Mouse (Mus musculus) C2C12 (cell line): ENCODE measurements around the gene 9230104L09Rik.

ENCODE experiments used
- CTCF ChIP-seq: IDR thresholded peaks from one replicate; pipeline ENCODE4 v1.5.1; 2011; ENCODE audit not compliant: control insufficient read depth, insufficient read depth, insufficient read length
- FOSL1 ChIP-seq: IDR thresholded peaks from one replicate; pipeline ENCODE4 v1.8.0; 2011; ENCODE audit warnings: mild to moderate bottlenecking, low read length; ENCODE audit not compliant: poor library complexity, insufficient read depth, severe bottlenecking
- MAX ChIP-seq: IDR thresholded peaks from one replicate; pipeline ENCODE4 v1.6.1; 2011; ENCODE audit warnings: mild to moderate bottlenecking, control low read depth
- MYOD1 ChIP-seq: IDR thresholded peaks from one replicate; pipeline ENCODE4 v1.6.1; 2011; ENCODE audit warnings: low read depth; ENCODE audit not compliant: control insufficient read depth, insufficient read length
- MYOG ChIP-seq: IDR thresholded peaks from one replicate; pipeline ENCODE4 v1.6.1; 2011; ENCODE audit not compliant: control insufficient read depth, insufficient read length; ENCODE audit errors: extremely low read depth
- USF1 ChIP-seq: IDR thresholded peaks from one replicate; pipeline ENCODE4 v1.6.1; 2011; ENCODE audit warnings: low read depth, mild to moderate bottlenecking, control low read depth, moderate library complexity

DNA sequence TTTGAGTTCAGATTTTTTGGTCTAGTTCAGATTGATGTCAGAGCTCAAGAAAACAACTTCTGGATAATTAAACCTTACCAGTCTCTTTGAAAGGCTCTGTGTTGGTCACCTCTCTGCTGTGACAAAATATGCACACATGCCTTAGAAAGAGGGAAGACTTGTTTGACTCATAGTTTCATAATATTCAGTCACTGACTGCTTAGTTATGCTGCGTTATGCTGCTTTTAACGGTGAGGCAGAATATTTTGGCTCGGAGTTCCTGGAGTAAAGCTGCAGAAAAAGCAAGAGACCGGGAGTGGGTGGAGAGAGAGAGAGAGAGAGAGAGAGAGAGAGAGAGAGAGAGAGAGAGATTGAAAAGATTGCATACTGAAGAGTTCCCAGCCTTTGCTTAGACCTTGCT is 3.8 kb downstream of the 9230104L09Rik start:
- TF ChIP-seq CTCF, result no peak
- TF ChIP-seq MAX, result no peak
- TF ChIP-seq MYOG, result no peak
- no peak for TF ChIP-seq MYOD1
- TF ChIP-seq FOSL1, result no peak
- TF ChIP-seq USF1, result no peak
